Mouse (Mus musculus) layer of hippocampus, adult 2 months (tissue): ENCODE data around the gene Spire2. TPM values are rescaled to one million over a fixed set of nuclear protein-coding genes. Genes with fewer than 3 reads are reported as not detected.

Experiments
- DNase-seq, 2 experiments: peaks; one replicate each; pipeline ENCODE4 v3.0.0; 2022; ENCODE audit warnings: low spot score in 2 of 2
- H3K27ac ChIP-seq: fragments of 200-600 bp; 2 replicates; pipeline ENCODE4 v1.8.1; 2022
- H3K4me3 ChIP-seq: fragments of 200-600 bp; 2 replicates; pipeline ENCODE4 v1.8.1; 2022; ENCODE audit warnings: mild to moderate bottlenecking
- CTCF ChIP-seq: fragments of 200-600 bp; conservative IDR thresholded peaks from 2 replicates; pipeline ENCODE4 v1.8.1; 2022; ENCODE audit warnings: antibody characterized with exemption, mild to moderate bottlenecking, moderate library complexity
- total RNA-seq, 2 experiments: library from RNA; stranded (reverse); gene quantifications; 2 replicates each; pipeline ENCODE4 v1.2.3; 2021

The Spire2 gene
- total RNA-seq, 2 experiments from 2014 or later: 15.8 to 17.4 TPM

GRCm38 (mm10) chr8:123415967-123416943 is 83.7 kb downstream of the Spire2 start:
- DNase-seq: no peak
- peak; percentile 73 for TF ChIP-seq CTCF
- H3K27ac ChIP-seq: no peak overlapping the region
- no peak overlapping the region for H3K4me3 ChIP-seq

- H3K27ac ChIP-seq: no peak overlapping the region
- no peak for TF ChIP-seq CTCF
- no peak overlapping the region for H3K4me3 ChIP-seq
- no peak for DNase-seq
Measured at GRCm38 (mm10) chr8:123416944-123417555, 84.5 kb downstream of the Spire2 start.

Other genes with a start within 250 kb of the Spire2 start
- 100 to 1,000 TPM; 418 to 466 TPM for gene Rpl13, start 230.4 kb upstream of the Spire2 start, total RNA-seq
- 100 to 1,000 TPM; 257 to 313 TPM for gene Cpne7, start 215.3 kb upstream of the Spire2 start, total RNA-seq
- gene Sult5a1, start 174.4 kb upstream of the Spire2 start, total RNA-seq: 1 to 10 TPM; 2.0 to 2.8 TPM
- under 1 TPM in 1 of 2 experiments, not detected in 1; 0.37 TPM for gene Dpep1, start 146.5 kb upstream of the Spire2 start, total RNA-seq
- gene Chmp1a, start 120.0 kb upstream of the Spire2 start, total RNA-seq: 100 to 1,000 TPM; 102 to 111 TPM
- 1 to 10 TPM; 6.5 to 7.1 TPM for gene Spata33, start 119.9 kb upstream of the Spire2 start, total RNA-seq
- gene Cdk10, start 107.9 kb upstream of the Spire2 start, total RNA-seq: 10 to 100 TPM; 93.9 to 98.8 TPM
- gene Spata2l, start 96.5 kb upstream of the Spire2 start, total RNA-seq: 10 to 100 TPM; 71.4 to 75.0 TPM
- 10 to 100 TPM; 20.3 to 24.8 TPM for gene Zfp276, start 78.5 kb upstream of the Spire2 start, total RNA-seq
- 10 to 100 TPM; 59.5 to 70.3 TPM for gene Vps9d1, start 78.4 kb upstream of the Spire2 start, total RNA-seq
- gene Fanca, start 14.1 kb upstream of the Spire2 start, total RNA-seq: 1 to 10 TPM; 1.7 to 2.8 TPM
- 100 to 1,000 TPM; 459 to 497 TPM for gene Tcf25, start 41.0 kb downstream of the Spire2 start, total RNA-seq
- gene Mc1r, start 74.4 kb downstream of the Spire2 start, total RNA-seq: not detected
- 100 to 1,000 TPM; 249 to 277 TPM for gene Tubb3, start 78.7 kb downstream of the Spire2 start, total RNA-seq
- gene Def8, start 90.8 kb downstream of the Spire2 start, total RNA-seq: 10 to 100 TPM; 56.7 to 62.1 TPM
- gene Afg3l1, start 145.2 kb downstream of the Spire2 start, total RNA-seq: 10 to 100 TPM; 23.6 to 37.6 TPM
- 1 to 10 TPM; 9.7 to 9.8 TPM for gene Dbndd1, start 182.8 kb downstream of the Spire2 start, total RNA-seq
- 10 to 100 TPM; 30.3 to 30.6 TPM for gene Gas8, start 186.1 kb downstream of the Spire2 start, total RNA-seq